Mouse (Mus musculus) lung, postnatal 0 days (tissue): ENCODE data around the gene Nat8f1. TPM values are rescaled to one million over a fixed set of nuclear protein-coding genes. Genes with fewer than 3 reads are reported as not detected.
A peak's percentile ranks its signal among the peaks of the same experiment; 100 is the strongest.
"Not testable (repeated sequence)": the region's sequence is repeated elsewhere in the genome, so short reads cannot be mapped to it uniquely, and the experiment has no call there.

ENCODE experiments used
- ATAC-seq: fragments of 200-750 bp; cut with Nextera tagmentation; 2 replicates; pipeline ENCODE4 v1.8.0; 2017; ENCODE audit warnings: moderate library complexity
- DNase-seq: peaks from one replicate; pipeline ENCODE4 v3.0.0-alpha.2; 2016; ENCODE audit warnings: low spot score
- H3K27ac ChIP-seq: fragments of 300-500 bp; sonication (generic); 2 replicates; pipeline ENCODE4 v1.5.1; 2014; ENCODE audit warnings: antibody characterized with exemption, mild to moderate bottlenecking, low read length, mixed read lengths
- H3K27me3 ChIP-seq: fragments of 300-500 bp; sonication (generic); replicated peaks from 2 replicates; pipeline ENCODE4 v1.6.1; 2014; ENCODE audit warnings: low read length, mixed read lengths; ENCODE audit not compliant: insufficient read depth
- H3K36me3 ChIP-seq: fragments of 300-500 bp; sonication (generic); 2 replicates; pipeline ENCODE4 v1.6.1; 2014; ENCODE audit warnings: low read length, mixed read lengths; ENCODE audit not compliant: insufficient read depth
- H3K4me1 ChIP-seq: fragments of 300-500 bp; sonication (generic); 2 replicates; pipeline ENCODE4 v1.6.1; 2014; ENCODE audit warnings: antibody characterized with exemption, low read depth, low read length, mixed read lengths; ENCODE audit not compliant: insufficient read depth
- H3K4me2 ChIP-seq: fragments of 300-500 bp; sonication (generic); replicated peaks from 2 replicates; pipeline ENCODE4 v1.6.1; 2014; ENCODE audit warnings: low read depth, mild to moderate bottlenecking, low read length, moderate library complexity, mixed read lengths
- H3K4me3 ChIP-seq: fragments of 300-500 bp; sonication (generic); 2 replicates; pipeline ENCODE4 v1.5.1; 2014; ENCODE audit warnings: low read depth, low read length
- H3K9ac ChIP-seq: fragments of 300-500 bp; sonication (generic); replicated peaks from 2 replicates; pipeline ENCODE4 v1.6.1; 2014; ENCODE audit warnings: low read depth, mild to moderate bottlenecking
- H3K9me3 ChIP-seq: fragments of 300-500 bp; sonication (generic); 2 replicates; pipeline ENCODE4 v1.6.1; 2016; ENCODE audit warnings: low read length, mixed read lengths
- CTCF ChIP-seq: IDR thresholded peaks from 2 replicates; pipeline ENCODE4 v1.5.1; 2016; ENCODE audit warnings: antibody characterized with exemption, mild to moderate bottlenecking
- EP300 ChIP-seq: IDR thresholded peaks from 2 replicates; pipeline ENCODE4 v1.6.1; 2016; ENCODE audit warnings: antibody characterized with exemption, mild to moderate bottlenecking, control low read depth
- WGBS: fragments of 180-500 bp; shearing (Covaris S2); extraction: QIAGEN DNeasy Blood & Tissue Kit; methylation state at CpG from one replicate; pipeline ENCODE4 v1.1.7; 2014; 5-methylcytosine and 5-hydroxymethylcytosine counted together
- polyA plus RNA-seq: library from polyadenylated mRNA; unstranded; fragments of >200 nt; fragmentation: Nextera tagmentation; extraction: Ambion mirVana; gene quantifications from 2 replicates; pipeline ENCODE4 v1.2.1, GENCODE M21; 2015

Gene Nat8f1
- polyA plus RNA-seq, 1 experiment from 2014 or later = 11.2 TPM

DNA sequence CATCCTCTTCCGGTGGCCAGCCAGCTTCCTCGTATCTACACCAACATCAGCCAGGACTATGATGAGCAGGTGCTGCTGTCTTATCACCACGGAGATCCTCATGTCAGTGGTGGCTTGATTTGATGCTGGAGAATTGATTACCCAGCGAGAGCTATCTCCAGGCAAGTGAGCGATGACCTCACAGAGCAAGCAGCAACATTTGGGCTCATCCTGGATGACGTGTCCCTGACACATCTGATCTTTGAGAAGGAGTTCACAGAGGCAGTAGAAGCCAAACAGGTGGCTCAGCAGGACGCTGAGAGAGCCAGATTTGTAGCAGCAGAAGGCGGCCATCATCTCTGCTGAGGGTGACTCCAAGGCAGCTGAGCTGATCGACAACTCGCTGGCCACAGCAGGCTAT, 23.2 kb upstream of the Nat8f1 start:
- Histone ChIP-seq H3K4me1 (no peaks in the 10 kb centered on the region; the same call in 1 of the 2 replicates), H3K27me3 (no peaks in the 10 kb centered on the region), H3K36me3 (peaks cover 2% of the 10 kb centered on the region; the same call in 1 of the 2 replicates), H3K9me3 (no peaks in the 10 kb centered on the region), H3K9ac (no peak overlapping the region), H3K4me2 (no peak overlapping the region), H3K4me3 (no peak overlapping the region), H3K27ac (no peak overlapping the region)
- no peak for TF ChIP-seq EP300
- no peak for TF ChIP-seq CTCF
- ATAC-seq (no peak), DNase-seq (no peak)
- 67% methylated on average over 10 of the region's 10 CpGs for WGBS

DNA sequence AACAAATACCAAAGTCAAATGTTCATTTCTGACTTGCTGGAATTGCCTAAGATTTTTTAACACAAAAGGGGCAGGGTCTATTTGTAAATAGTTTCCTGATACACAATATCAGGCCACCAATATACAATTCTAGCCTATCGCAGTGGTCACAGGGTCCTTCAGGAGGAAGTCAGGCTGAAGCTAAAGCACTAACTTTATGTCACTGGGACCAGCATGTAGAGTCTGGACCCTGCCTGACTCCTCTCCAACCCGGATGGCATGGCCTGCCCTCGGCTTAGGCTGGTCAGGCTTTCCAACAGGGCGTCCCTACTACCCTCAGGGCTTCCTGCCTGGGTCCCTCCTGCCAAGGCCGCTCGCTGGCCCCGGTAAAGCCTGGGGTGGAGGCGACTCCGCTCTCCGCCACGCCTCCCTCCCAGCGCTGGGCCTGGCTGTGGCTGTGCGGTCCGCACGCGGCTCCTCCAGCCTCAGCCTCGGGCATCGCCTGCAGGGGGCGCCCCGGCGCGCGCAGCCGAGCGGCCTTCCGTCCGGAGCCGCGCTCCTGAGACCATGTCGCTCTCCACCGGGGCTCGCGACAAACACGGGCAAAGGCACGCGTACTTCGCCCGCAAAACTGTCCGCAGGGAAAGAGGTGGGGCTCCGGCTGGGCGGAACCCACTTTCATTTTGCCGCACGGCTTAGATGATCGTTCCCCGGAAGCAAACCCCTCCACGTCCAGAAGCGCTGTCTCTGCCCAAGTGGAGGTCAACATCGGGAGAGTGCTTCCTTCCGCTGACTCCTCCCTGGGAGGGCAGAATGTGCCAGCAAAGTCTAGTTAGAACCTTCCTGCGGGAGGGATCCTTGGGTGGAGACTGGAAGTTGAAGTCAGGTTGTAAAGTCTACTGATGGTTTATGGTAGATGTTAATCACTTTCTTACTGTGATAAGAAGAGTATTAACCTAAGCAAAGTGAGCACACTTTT, 21.3 kb upstream of the Nat8f1 start:
- not testable (repeated sequence) for H3K9me3 ChIP-seq, H3K36me3 ChIP-seq, H3K27me3 ChIP-seq, H3K4me1 ChIP-seq
- ATAC-seq = peak; percentile 97
- TF ChIP-seq CTCF = peak; percentile 76
- H3K4me2 ChIP-seq = peak overlapping the region; percentile 53
- H3K27ac ChIP-seq = peak overlapping the region; percentile 73
- WGBS = 1% methylated on average over 37 of the region's 50 CpGs
- DNase-seq = peak; percentile 96
- H3K9ac ChIP-seq = 0 out of 2 replicates have a peak overlapping the region, but pooled peaks have one; percentile 1
- peak overlapping the region; percentile 44 for H3K4me3 ChIP-seq

DNA sequence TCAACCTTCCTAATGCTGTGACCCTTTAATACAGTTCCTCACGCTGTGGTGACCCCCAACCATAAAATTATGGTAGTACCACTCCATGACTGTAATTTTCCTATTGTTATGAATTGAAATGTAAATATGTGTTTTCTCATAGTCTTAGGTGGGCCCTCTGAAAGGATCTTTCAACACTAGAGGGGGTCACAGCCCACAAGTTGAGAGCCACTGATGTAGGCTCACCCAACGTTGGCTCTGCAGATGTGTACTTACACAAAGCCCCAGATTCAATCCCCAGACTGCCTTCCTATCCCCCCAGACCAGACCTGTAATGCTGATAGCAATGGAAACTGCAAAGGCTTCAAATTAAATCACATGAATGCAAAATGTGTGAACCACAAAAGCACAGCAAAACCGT, 20.2 kb upstream of the Nat8f1 start:
- Histone ChIP-seq H3K4me2 (no peak overlapping the region), H3K9ac (no peak overlapping the region), H3K27ac (no peak overlapping the region), H3K4me3 (no peak overlapping the region), H3K27me3 (no peaks in the 10 kb centered on the region), H3K36me3 (no peaks in the 10 kb centered on the region), H3K4me1 (no peaks in the 10 kb centered on the region; the same call in 1 of the 2 replicates), H3K9me3 (no peaks in the 10 kb centered on the region)
- DNase-seq = no peak
- 58% methylated on average over 3 of the region's 3 CpGs for WGBS
- TF ChIP-seq EP300 = no peak
- peak; percentile 42 for TF ChIP-seq CTCF
- ATAC-seq = no peak

DNA sequence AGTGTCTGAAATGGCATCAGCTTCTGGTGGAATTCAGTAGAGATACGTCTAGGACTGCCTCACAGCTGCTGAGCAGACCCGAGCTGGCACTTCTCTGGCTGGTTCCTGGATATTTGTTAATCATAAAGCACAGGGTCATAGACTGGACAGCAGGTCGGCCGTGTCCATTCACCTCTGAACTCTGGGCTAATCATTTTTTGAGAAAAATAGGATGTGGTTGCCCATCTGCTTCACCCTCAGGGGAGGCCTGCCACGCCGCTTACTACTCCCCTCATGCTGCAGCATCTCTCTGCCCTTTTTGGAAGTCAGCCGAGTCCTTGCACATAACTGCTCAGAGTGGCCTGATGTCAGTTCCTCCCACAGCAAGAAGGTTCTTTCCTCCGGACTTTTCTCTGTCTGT, 18.6 kb upstream of the Nat8f1 start:
- Histone ChIP-seq H3K9me3 (no peaks in the 10 kb centered on the region), H3K36me3 (0 out of 2 replicates have a peak, but pooled peaks cover 2% of the 10 kb centered on the region), H3K4me3 (no peak overlapping the region), H3K9ac (no peak overlapping the region), H3K4me2 (no peak overlapping the region), H3K27me3 (no peaks in the 10 kb centered on the region), H3K4me1 (no peaks in the 10 kb centered on the region; the same call in 1 of the 2 replicates), H3K27ac (no peak overlapping the region)
- no peak for DNase-seq
- no peak for TF ChIP-seq CTCF
- 85% methylated on average over 8 of the region's 8 CpGs for WGBS
- ATAC-seq = no peak

DNA sequence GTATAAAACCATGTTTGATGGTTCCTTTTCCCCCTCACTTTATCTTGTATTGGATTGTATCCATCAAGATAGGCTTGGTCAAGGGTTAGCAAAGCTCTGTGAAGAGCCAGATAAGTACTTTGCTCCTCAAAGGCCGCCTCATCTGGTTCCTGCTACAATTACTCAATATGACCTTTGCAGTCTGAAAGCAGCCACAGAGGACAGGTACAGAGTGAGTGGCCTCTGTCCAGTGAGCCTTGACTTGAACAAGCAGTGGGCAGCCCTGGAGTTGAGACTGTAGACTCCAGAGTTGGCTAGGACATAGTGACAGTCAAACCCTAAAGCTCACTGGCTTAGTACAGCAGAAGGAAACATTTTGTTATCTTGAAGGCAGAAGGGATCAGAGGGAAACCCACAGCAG, 13.8 kb upstream of the Nat8f1 start:
- Histone ChIP-seq H3K27ac (no peak overlapping the region), H3K4me2 (no peak overlapping the region), H3K9me3 (no peaks in the 10 kb centered on the region), H3K27me3 (no peaks in the 10 kb centered on the region), H3K4me1 (no peaks in the 10 kb centered on the region), H3K4me3 (no peak overlapping the region), H3K9ac (no peak overlapping the region), H3K36me3 (peaks cover 12% of the 10 kb centered on the region; the same call in 1 of the 2 replicates)
- DNase-seq (no peak), ATAC-seq (no peak)
- 41% methylated on average over 1 of the region's 1 CpGs for WGBS
- TF ChIP-seq EP300 (no peak), CTCF (no peak)

DNA sequence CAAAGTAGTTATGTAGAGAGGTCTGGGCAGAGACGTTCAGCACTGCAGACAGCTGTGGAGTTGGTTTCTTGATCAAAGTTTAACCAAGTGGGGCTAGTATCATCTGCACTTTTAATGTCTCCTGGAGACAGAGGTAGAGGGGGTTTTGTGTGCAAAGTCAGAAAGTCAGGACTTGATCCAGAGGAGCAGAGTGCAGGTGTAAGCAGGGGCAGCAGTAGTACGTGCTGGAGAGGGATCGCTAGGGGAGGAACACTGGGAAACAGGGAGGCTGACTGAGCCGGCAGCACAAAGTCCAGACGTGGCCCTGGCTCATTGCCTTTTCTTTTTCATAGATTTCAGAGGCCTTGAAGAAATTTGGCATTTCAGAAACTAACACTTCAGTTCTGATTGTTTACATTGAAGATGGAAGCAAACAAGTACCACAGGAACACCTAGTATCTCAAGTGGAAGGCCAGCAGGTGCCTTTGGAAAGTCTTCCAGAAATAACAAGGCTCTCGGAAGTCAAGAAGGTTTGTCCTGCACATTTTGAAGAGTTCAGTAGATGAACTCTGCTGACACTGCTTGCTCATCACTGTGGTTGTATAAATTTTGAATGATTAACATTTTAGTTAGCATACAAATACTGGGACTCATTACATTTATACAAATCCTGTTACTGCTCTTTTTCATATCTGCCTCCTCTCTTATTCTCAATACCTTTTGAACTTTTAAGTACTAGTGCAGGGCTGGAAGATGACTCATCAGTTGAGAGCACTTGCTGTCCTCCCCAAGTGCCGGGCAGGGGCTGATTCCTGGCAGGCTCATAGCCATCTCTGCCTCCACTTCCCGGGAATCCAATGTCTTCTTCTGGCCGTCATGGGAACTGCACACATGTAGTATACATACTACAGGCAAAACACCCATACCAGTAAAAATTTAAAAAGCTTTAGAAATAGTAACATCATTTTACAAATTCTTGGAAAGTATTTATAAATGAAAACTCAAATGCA, 12.3 kb upstream of the Nat8f1 start:
- no peaks in the 10 kb centered on the region for H3K27me3 ChIP-seq
- no peak for ATAC-seq
- peaks cover 12% of the 10 kb centered on the region; the same call in 1 of the 2 replicates for H3K36me3 ChIP-seq
- no peak overlapping the region for H3K4me2 ChIP-seq
- WGBS = 70% methylated on average over 9 of the region's 9 CpGs
- H3K9me3 ChIP-seq = no peaks in the 10 kb centered on the region
- no peak overlapping the region for H3K9ac ChIP-seq
- no peak for DNase-seq
- no peak overlapping the region for H3K4me3 ChIP-seq
- TF ChIP-seq EP300 (no peak), CTCF (no peak)
- no peaks in the 10 kb centered on the region for H3K4me1 ChIP-seq
- H3K27ac ChIP-seq = no peak overlapping the region
